Mouse (Mus musculus) lung, embryonic 14.5 days (tissue): ENCODE data around the gene Gnaq. TPM values are rescaled to one million over a fixed set of nuclear protein-coding genes. Genes with fewer than 3 reads are reported as not detected.
A peak's percentile ranks its signal among the peaks of the same experiment; 100 is the strongest.

Experiments
- ATAC-seq: fragments of 200-750 bp; cut with Nextera tagmentation; 2 replicates; pipeline ENCODE4 v1.8.0; 2017; ENCODE audit warnings: mild to moderate bottlenecking, moderate TSS enrichment, moderate library complexity; ENCODE audit not compliant: insufficient read depth
- DNase-seq: peaks from one replicate; pipeline ENCODE4 v3.0.0-alpha.2; 2015
- H3K27ac ChIP-seq: fragments of 300-500 bp; sonication (generic); 2 replicates; pipeline ENCODE4 v1.5.1; 2014; ENCODE audit warnings: low read depth, mild to moderate bottlenecking, moderate library complexity
- H3K27me3 ChIP-seq: fragments of 300-500 bp; sonication (generic); 2 replicates; pipeline ENCODE4 v1.6.1; 2014; ENCODE audit warnings: low read length, control low read depth; ENCODE audit not compliant: insufficient read depth
- H3K36me3 ChIP-seq: fragments of 300-500 bp; sonication (generic); 2 replicates; pipeline ENCODE4 v1.6.1; 2014; ENCODE audit warnings: control low read depth; ENCODE audit not compliant: insufficient read depth
- H3K4me1 ChIP-seq: fragments of 300-500 bp; sonication (generic); 2 replicates; pipeline ENCODE4 v1.6.1; 2014; ENCODE audit warnings: antibody characterized with exemption, control low read depth; ENCODE audit not compliant: insufficient read depth
- H3K4me2 ChIP-seq: fragments of 300-500 bp; sonication (generic); 2 replicates; pipeline ENCODE4 v1.6.1; 2014; ENCODE audit warnings: mild to moderate bottlenecking
- H3K4me3 ChIP-seq: fragments of 300-500 bp; sonication (generic); 2 replicates; pipeline ENCODE4 v1.5.1; 2014; ENCODE audit warnings: low read depth, low read length
- H3K9ac ChIP-seq: fragments of 300-500 bp; sonication (generic); 2 replicates; pipeline ENCODE4 v1.6.1; 2014
- H3K9me3 ChIP-seq: fragments of 300-500 bp; sonication (generic); 2 replicates; pipeline ENCODE4 v1.6.1; 2016; ENCODE audit warnings: low read depth, low read length, control low read depth
- CTCF ChIP-seq: IDR thresholded peaks from 2 replicates; pipeline ENCODE4 v1.5.1; 2016; ENCODE audit warnings: antibody characterized with exemption, low read depth
- WGBS: fragments of 180-500 bp; shearing (Covaris S2); extraction: QIAGEN DNeasy Blood & Tissue Kit; methylation state at CpG from one replicate; pipeline ENCODE4 v1.1.7; 2014; 5-methylcytosine and 5-hydroxymethylcytosine counted together
- polyA plus RNA-seq: library from polyadenylated mRNA; unstranded; fragments of >200 nt; fragmentation: Nextera tagmentation; extraction: Ambion mirVana; gene quantifications from 2 replicates; pipeline ENCODE4 v1.2.1, GENCODE M21; 2014

Gnaq gene
- polyA plus RNA-seq, 1 experiment from 2014 or later, result 15.9 TPM

DNA sequence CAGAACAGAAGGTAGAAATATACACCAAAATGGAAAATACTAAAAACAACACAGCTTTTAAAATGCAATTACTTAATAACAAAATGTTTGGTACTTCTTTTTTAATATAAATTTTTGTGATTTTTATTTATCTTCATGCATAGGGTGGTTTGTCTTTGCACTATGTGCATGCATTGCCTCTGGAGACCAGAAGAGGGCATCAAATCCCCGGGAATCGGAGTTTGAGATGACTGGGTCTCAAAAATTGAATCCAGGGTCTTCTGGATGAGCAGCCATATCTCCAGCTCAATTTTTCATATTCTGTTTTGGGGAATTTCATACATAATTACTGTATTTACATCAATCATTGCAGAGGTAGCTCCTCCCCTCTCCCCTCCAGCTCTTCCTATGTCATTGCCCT, 210.1 kb downstream of the Gnaq start:
- ATAC-seq, result no peak
- Histone ChIP-seq H3K27ac (no peak overlapping the region), H3K9ac (no peak overlapping the region), H3K27me3 (no peaks in the 10 kb centered on the region), H3K36me3 (0 out of 2 replicates have a peak, but pooled peaks cover 2% of the 10 kb centered on the region), H3K4me1 (no peaks in the 10 kb centered on the region), H3K4me3 (no peak overlapping the region), H3K4me2 (no peak overlapping the region), H3K9me3 (no peaks in the 10 kb centered on the region)
- peak; percentile 43 for DNase-seq
- WGBS, result 54% methylated on average over 2 of the region's 2 CpGs
- peak; percentile 59 for TF ChIP-seq CTCF

DNA sequence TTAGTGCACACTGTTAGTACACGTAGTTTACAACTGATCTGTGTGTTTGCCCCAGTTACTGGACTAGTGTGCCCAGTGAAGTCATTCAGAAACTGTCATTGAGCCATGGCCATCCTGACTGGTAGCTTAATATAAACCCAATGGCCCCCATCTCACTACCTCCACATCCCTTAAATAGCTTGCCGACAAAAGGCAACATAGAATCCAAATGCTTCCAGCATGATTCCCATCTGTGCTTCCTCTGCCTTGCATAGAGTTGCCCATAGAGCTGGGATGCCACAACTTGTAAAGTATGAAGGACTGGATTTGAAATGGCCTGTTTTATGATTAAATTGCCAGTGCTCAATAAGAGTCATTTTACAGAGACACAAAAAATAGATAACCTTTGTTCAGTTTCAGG, 212.9 kb downstream of the Gnaq start:
- no peak overlapping the region for H3K4me2 ChIP-seq
- ATAC-seq (no peak), DNase-seq (no peak)
- no peaks in the 10 kb centered on the region for H3K27me3 ChIP-seq
- H3K27ac ChIP-seq, result no peak overlapping the region
- no peak overlapping the region for H3K9ac ChIP-seq
- H3K9me3 ChIP-seq, result no peaks in the 10 kb centered on the region
- no peaks in the 10 kb centered on the region for H3K4me1 ChIP-seq
- no peak for TF ChIP-seq CTCF
- no peaks in the 10 kb centered on the region for H3K36me3 ChIP-seq
- 86% methylated on average over 2 of the region's 2 CpGs for WGBS
- no peak overlapping the region for H3K4me3 ChIP-seq

GRCm38 (mm10) chr19:16347037-16347436, 214.4 kb downstream of the Gnaq start:
- H3K27me3 ChIP-seq, result no peaks in the 10 kb centered on the region
- WGBS, result 84% methylated on average over 3 of the region's 3 CpGs
- ATAC-seq, result no peak
- H3K4me3 ChIP-seq, result no peak overlapping the region
- H3K9me3 ChIP-seq, result no peaks in the 10 kb centered on the region
- no peaks in the 10 kb centered on the region for H3K36me3 ChIP-seq
- H3K9ac ChIP-seq, result no peak overlapping the region
- H3K4me1 ChIP-seq, result no peaks in the 10 kb centered on the region
- DNase-seq, result no peak
- H3K4me2 ChIP-seq, result no peak overlapping the region
- no peak for TF ChIP-seq CTCF
- H3K27ac ChIP-seq, result no peak overlapping the region

GRCm38 (mm10) chr19:16353701-16354136, 221.1 kb downstream of the Gnaq start:
- no peaks in the 10 kb centered on the region for H3K9me3 ChIP-seq
- no peak overlapping the region for H3K27ac ChIP-seq
- no peaks in the 10 kb centered on the region for H3K36me3 ChIP-seq
- TF ChIP-seq CTCF, result peak; percentile 68
- DNase-seq (peak; percentile 81), ATAC-seq (no peak)
- no peaks in the 10 kb centered on the region for H3K4me1 ChIP-seq
- no peaks in the 10 kb centered on the region for H3K27me3 ChIP-seq
- H3K9ac ChIP-seq, result no peak overlapping the region
- H3K4me2 ChIP-seq, result no peak overlapping the region
- no peak overlapping the region for H3K4me3 ChIP-seq

DNA sequence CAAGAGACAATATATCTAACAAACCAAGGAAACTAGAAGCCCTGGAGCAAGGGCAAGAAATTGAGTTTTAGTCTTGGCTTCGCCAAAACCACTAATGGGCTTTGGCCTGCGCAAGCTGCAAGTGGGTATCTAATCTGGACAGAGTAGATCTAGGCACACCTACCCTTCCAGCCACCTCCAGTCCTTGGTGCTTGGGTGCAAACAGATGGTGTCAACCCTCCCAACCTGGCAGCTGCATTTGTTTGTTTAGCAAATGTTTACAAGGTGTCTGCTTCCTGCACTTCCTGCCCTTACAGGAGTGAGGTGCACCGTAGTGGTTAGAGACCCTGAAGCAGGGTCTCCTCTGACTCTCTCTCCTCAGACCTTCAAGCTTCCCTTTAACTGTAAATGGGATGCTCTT, 225.5 kb downstream of the Gnaq start:
- H3K9ac ChIP-seq, result no peak overlapping the region
- H3K9me3 ChIP-seq, result no peaks in the 10 kb centered on the region
- no peak for DNase-seq
- H3K36me3 ChIP-seq, result peaks cover 6% of the 10 kb centered on the region; the same call in 1 of the 2 replicates
- H3K27me3 ChIP-seq, result no peaks in the 10 kb centered on the region
- no peak for TF ChIP-seq CTCF
- no peak overlapping the region for H3K4me2 ChIP-seq
- no peak overlapping the region for H3K4me3 ChIP-seq
- peak; percentile 21; the same call in 1 of the 2 replicates for ATAC-seq
- 68% methylated on average over 3 of the region's 3 CpGs for WGBS
- no peaks in the 10 kb centered on the region for H3K4me1 ChIP-seq
- no peak overlapping the region for H3K27ac ChIP-seq

DNA sequence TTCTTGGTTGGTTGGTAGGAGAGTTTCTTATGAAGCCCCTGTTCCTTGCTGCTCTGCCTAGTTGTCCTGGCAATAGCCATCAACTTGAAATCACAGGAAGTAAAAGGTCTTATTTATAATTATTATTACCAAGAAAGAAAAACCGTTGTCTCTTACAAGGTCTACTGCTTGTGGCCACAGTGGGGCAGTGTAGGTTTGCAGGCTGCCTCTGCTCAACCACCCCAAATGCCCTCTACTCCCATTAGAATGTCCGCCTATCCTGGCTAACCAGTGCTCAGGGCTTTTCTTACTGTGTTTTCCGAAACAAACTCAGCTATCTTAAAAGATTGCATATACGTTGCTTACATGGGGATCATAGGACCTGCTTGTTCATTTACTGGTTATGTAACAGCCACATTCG, 226.3 kb downstream of the Gnaq start:
- Histone ChIP-seq H3K36me3 (peaks cover 6% of the 10 kb centered on the region; the same call in 1 of the 2 replicates), H3K4me3 (no peak overlapping the region), H3K9ac (no peak overlapping the region), H3K4me2 (no peak overlapping the region), H3K9me3 (no peaks in the 10 kb centered on the region), H3K27me3 (no peaks in the 10 kb centered on the region), H3K4me1 (no peaks in the 10 kb centered on the region), H3K27ac (no peak overlapping the region)
- WGBS, result 60% methylated on average over 5 of the region's 5 CpGs
- TF ChIP-seq CTCF, result peak; percentile 68
- DNase-seq (peak; percentile 67), ATAC-seq (no peak)

DNA sequence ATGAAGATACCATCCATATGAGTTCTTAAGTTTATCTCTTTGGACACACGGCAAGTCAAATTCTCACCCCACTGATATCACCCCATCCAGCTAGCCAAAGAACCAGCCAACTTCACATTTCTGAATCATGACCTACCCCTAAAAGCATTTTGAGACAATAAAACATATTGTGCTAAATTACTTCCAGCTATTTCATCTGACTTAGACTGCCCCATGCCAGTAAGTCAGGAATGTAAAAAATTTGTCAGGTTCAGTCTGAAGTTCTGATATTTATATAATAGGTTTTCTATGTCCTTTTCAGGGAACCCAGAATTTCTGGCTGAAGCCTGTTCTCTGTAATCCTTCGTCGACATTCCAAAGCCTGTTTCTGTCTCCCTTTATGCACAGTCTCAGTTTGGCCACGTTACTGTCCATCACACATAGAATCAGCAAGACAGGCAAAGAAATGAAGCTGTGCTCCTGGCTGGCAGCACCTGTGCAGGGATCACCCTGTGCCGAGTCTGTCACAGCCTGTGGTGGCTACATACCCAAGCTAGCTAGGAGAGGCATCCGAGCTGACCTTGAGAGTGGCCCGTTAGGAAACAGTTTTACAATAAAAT, 233.9 kb downstream of the Gnaq start:
- TF ChIP-seq CTCF, result no peak
- no peak overlapping the region for H3K4me3 ChIP-seq
- no peak for DNase-seq
- H3K9me3 ChIP-seq, result no peaks in the 10 kb centered on the region
- H3K27ac ChIP-seq, result peak overlapping the region; percentile 42; the same call in 1 of the 2 replicates
- peaks cover 6% of the 10 kb centered on the region; the same call in 1 of the 2 replicates for H3K4me1 ChIP-seq
- WGBS, result 69% methylated on average over 7 of the region's 7 CpGs
- peaks cover 5% of the 10 kb centered on the region; the same call in 1 of the 2 replicates for H3K36me3 ChIP-seq
- H3K9ac ChIP-seq, result no peak overlapping the region
- no peak overlapping the region for H3K4me2 ChIP-seq
- no peak for ATAC-seq
- no peaks in the 10 kb centered on the region for H3K27me3 ChIP-seq
